8 mouse cellular contexts compared by ENCODE assay signal in the genomic region with DNA sequence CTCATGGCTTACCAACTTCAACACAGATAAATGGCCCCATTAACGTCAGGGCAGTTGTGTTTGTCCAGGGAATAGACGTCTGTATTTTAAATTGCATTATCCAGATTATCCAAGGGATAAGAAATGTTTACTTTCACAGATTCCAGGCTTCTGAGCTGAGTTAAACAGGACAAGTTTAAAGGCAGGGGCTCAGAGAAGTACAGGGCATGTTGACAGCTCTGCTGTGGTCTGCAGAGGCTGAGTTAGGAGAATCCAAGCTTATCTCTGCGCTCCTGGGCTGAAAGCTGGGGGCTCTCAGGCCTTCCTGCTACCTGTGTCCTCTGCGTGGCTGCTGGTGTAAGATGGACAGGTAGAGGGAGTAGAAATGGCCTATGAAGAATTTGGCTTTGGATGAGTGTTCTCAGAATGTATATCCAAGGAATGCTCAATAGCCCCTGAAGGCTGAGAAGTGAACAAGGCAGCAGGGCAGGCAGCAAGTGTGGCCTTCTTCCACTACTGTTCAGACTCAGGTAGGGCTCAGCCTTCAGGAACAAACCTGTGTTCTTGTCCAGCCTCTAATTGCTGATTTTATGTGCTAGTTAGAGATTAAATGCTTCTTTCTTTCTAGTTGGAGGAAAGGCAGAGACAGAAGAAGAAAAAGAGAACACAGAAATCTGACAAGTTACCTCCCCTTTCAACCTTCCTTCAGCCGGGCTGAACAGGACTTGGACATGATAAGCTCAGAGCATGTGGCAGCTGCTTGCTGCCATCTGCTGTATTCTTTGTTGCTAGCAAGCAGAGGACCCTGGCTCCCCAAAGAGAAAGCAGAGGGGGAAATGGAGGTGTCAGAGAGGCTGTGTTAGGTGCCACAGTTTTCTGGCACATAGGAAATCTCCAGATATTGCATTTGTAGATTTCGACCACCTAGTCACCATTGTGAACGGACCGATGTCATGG.
DNase-seq lines count a peak whose midpoint lies in the region; ATAC-seq and TF ChIP-seq lines count a peak whose summit lies in the region.
"Had no signal": no experiment of that assay in that cellular context is flagged by ENCODE, and none has a peak within 500 bp of the region (broad histone marks: within the 10 kb centered on the region; RNA-seq: fewer than 3 reads in every experiment).

No protein-coding gene starts in this region.

- no peaks in the 10 kb centered on the region for H3K9me3 ChIP-seq in ES-E14 (ENCODE audit: control insufficient read depth, insufficient read depth, low read depth, low read length)
- no peaks in the 10 kb centered on the region for H3K9me3 ChIP-seq in forebrain, embryonic 15.5 days
- no peaks in the 10 kb centered on the region for H3K9me3 ChIP-seq in liver, embryonic 14.5 days (ENCODE audit: control insufficient read depth, low read length)
- H3K9me3 ChIP-seq: liver, embryonic 15.5 days had no signal

- H3K4me1 ChIP-seq in ES-E14 (ENCODE audit: control insufficient read depth in 2 of 2, insufficient read depth in 2 of 2, low read length in 2 of 2, poor library complexity in 1 of 2) = no peaks in the 10 kb centered on the region
- no peaks in the 10 kb centered on the region for H3K4me1 ChIP-seq in forebrain, embryonic 15.5 days
- H3K4me1 ChIP-seq in liver, embryonic 14.5 days (replicated peaks; ENCODE audit: control insufficient read depth in 2 of 2, insufficient read depth in 2 of 2, low read length in 1 of 2) = no peaks in the 10 kb centered on the region
- H3K4me1 ChIP-seq: liver, embryonic 15.5 days had no signal

- no peak for TF ChIP-seq EP300 in liver, embryonic 14.5 days (IDR thresholded peaks at IDR 0.05; ENCODE audit: low read depth)

- no peak overlapping the region for H3K4me2 ChIP-seq in forebrain, embryonic 15.5 days (replicated peaks)
- no peak overlapping the region for H3K4me2 ChIP-seq in liver, embryonic 14.5 days (ENCODE audit: low read depth)
- H3K4me2 ChIP-seq: liver, embryonic 15.5 days had no signal

- ATAC-seq in forebrain, embryonic 15.5 days (replicated peaks) = peak; percentile 63
- no peak for ATAC-seq in liver, embryonic 14.5 days (ENCODE audit: insufficient read depth)

- 74% methylated on average over 8 of the region's 8 CpGs for WGBS in forebrain, embryonic 15.5 days
- WGBS in liver, embryonic 14.5 days (ENCODE audit: insufficient replicate concordance) = 47% methylated on average over 8 of the region's 8 CpGs

- H3K36me3 ChIP-seq in ES-E14 (ENCODE audit: control insufficient read depth, insufficient read depth, low read length, poor library complexity, severe bottlenecking) = no peaks in the 10 kb centered on the region
- no peaks in the 10 kb centered on the region for H3K36me3 ChIP-seq in forebrain, embryonic 15.5 days
- no peaks in the 10 kb centered on the region for H3K36me3 ChIP-seq in liver, embryonic 14.5 days (replicated peaks; ENCODE audit: control insufficient read depth, insufficient read depth, low read depth)
- H3K36me3 ChIP-seq: liver, embryonic 15.5 days had no signal

- H3K9ac ChIP-seq in ES-E14 (ENCODE audit: insufficient read depth, low read depth, low read length, poor library complexity, severe bottlenecking) = no peak overlapping the region
- H3K9ac ChIP-seq in forebrain, embryonic 15.5 days (replicated peaks) = no peak overlapping the region
- H3K9ac ChIP-seq in liver, embryonic 14.5 days (replicated peaks) = no peak overlapping the region
- H3K9ac ChIP-seq: liver, embryonic 15.5 days had no signal

- in situ Hi-C loops in ES-E14 (cut with MboI; ENCODE audit: low sequenced_read_pairs in 2 of 2, unreplicated experiment in 2 of 2) = loop anchor here in 1 of 2 experiments (10.0 kb wide), 1 partner anchor 405 kb away; no protein-coding TSS in a partner anchor

- H3K27me3 ChIP-seq in forebrain, embryonic 15.5 days = no peaks in the 10 kb centered on the region
- no peaks in the 10 kb centered on the region for H3K27me3 ChIP-seq in liver, embryonic 14.5 days (ENCODE audit: control insufficient read depth, insufficient read depth, low read length)
- H3K27me3 ChIP-seq: liver, embryonic 15.5 days had no signal

- TF ChIP-seq CTCF in liver, embryonic 14.5 days (IDR thresholded peaks at IDR 0.05; ENCODE audit: low read depth) = peak; percentile 34; the same call in 1 of the 2 replicates

- H3K27ac ChIP-seq in ES-E14 (ENCODE audit: insufficient read depth, low read depth, low read length, poor library complexity, severe bottlenecking) = no peak overlapping the region
- H3K27ac ChIP-seq in forebrain, embryonic 15.5 days (replicated peaks) = no peak overlapping the region
- H3K27ac ChIP-seq in liver, embryonic 14.5 days = no peak overlapping the region
- H3K27ac ChIP-seq: liver, embryonic 15.5 days had no signal

- no peak for DNase-seq in ES-E14 (ENCODE audit: low read depth, low spot score)
- peak; percentile 55 for DNase-seq in adrenal gland, postnatal 14 days
- peak; percentile 46 for DNase-seq in kidney, postnatal 10 days
- no peak for DNase-seq in liver, embryonic 14.5 days (ENCODE audit: low read depth in 3 of 3, low spot score in 3 of 3)
- peak; percentile 15 for DNase-seq in ovary, postnatal 14 days (ENCODE audit: low spot score)
- DNase-seq in thymus, postnatal 10 days (ENCODE audit: low spot score in 2 of 2) = no peak

- no peak overlapping the region for H3K4me3 ChIP-seq in ES-E14 (ENCODE audit: insufficient read depth in 1 of 2, low read depth in 1 of 2, low read length in 2 of 2, poor library complexity in 1 of 2, severe bottlenecking in 1 of 2)
- no peak overlapping the region for H3K4me3 ChIP-seq in forebrain, embryonic 15.5 days
- no peak overlapping the region for H3K4me3 ChIP-seq in liver, embryonic 14.5 days (ENCODE audit: insufficient read depth in 1 of 2, low read depth in 2 of 2, low read length in 2 of 2)
- H3K4me3 ChIP-seq: liver, embryonic 15.5 days had no signal

TF ChIP-seq in ES-E14, 5 proteins besides CTCF, POLR2A, EP300 and RAD21:
- TF ChIP-seq ZC3H11A (IDR thresholded peaks at IDR 0.05; ENCODE audit: borderline replicate concordance, low read depth, low read length) (peak; percentile 37; the same call in 1 of the 2 replicates), ZNF384 (IDR thresholded peaks at IDR 0.05; ENCODE audit: low read depth, low read length) (no peak), HCFC1 (IDR thresholded peaks at IDR 0.05; ENCODE audit: borderline replicate concordance, insufficient read depth, low read length) (no peak), MAFK (IDR thresholded peaks at IDR 0.05; ENCODE audit: insufficient read depth, low read depth, low read length) (no peak), CHD2 (IDR thresholded peaks at IDR 0.05; ENCODE audit: low read depth, low read length) (no peak)

Comparison
In these comparisons a context has a peak if more than half of its experiments do, and no peak if none do; other contexts are left out.
1. DNase-seq: peak in adrenal gland, postnatal 14 days (single experiment), kidney, postnatal 10 days (single experiment) and ovary, postnatal 14 days (single experiment); none in ES-E14 (single experiment), liver, embryonic 14.5 days (0 of 3) and thymus, postnatal 10 days (0 of 2).